Mouse (Mus musculus) retina, embryonic 14.5 days (tissue): ENCODE measurements around the gene Pdia3.
"Not testable (repeated sequence)": the region's sequence is repeated elsewhere in the genome, so short reads cannot be mapped to it uniquely, and the experiment has no call there.

ENCODE experiments used
- DNase-seq: peaks from one replicate; pipeline ENCODE4 v3.0.0-alpha.2; 2015; ENCODE audit warnings: low spot score

Pdia3 gene

DNA sequence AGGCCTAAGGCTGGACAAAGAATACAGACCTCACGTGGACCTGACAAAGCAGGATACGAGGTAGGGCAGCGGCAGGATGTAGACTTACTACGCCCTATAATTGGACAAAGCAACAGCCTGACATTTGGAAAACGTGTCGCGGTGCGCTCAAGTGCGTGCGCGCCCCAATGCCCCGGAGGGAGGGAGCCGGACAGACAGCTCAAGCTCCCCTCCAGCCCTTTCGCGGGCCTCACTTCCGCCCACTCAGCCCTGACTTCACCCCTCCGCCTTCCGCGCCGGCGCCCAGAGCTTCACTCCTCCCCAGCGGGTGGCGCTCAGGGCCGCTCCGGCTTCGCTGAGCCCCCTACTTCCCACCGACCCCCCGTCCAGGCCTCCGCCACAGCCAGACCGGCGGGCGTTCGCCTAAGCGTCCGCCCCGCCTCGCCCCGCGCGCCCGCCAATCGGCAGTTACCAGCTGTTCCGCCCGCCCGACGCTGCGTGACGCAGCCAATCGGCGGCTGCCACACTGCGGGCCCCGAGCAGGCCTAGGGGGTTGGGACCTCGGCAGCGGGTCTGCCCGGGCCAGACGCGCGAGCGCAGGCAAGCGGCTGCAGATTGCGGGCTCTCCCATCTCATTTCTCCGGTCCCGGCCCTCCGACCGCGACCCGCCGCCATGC, at the start of gene Pdia3, which contains the start of gene Catsper2:
Gene Pdia3, plus strand, starts transcription at position 389 of the 656 bp plus-strand sequence.
Gene Catsper2, minus strand, starts transcription at position 406 of the 656 bp plus-strand sequence.
- peak; percentile 97 for DNase-seq

DNA sequence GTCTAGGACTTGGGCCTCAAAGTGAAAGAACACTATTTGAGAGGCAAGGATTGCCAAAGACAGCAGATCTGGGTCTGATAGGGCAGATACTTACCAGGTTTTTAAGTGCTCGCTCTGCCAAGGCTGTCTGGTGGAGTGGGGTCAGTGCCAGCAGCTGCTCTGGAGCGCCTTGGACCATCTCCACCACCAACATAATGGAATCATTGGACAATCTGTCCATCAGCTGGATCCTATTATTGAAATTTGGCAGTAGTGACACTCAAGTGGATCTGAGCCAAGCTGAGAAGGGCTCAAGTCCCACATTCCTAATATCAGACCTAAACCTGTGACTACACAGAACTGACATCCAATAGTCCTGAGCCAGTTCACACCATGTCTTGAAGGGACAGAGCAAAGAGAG, 44.7 kb upstream of the Pdia3 start:
- no peak for DNase-seq

DNA sequence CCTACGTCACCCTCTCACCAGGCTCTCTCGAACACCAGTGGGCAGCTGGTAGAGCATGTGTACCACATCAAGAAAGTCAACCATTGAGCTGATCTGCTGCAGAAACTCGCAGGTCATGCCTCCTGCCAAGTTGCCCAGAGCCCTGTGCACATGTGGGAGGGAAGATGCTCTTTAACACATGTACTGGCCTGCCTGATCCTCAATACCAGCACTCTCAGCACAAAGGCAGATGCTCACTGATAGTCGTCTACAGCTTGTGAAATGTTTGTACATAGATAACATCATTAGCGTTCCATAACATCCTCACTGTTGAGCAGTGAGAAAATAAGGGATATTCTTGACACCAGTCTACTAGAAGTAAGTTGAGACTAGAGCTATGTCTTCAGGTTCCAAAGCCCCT, 42.7 kb upstream of the Pdia3 start:
- DNase-seq, result no peak

DNA sequence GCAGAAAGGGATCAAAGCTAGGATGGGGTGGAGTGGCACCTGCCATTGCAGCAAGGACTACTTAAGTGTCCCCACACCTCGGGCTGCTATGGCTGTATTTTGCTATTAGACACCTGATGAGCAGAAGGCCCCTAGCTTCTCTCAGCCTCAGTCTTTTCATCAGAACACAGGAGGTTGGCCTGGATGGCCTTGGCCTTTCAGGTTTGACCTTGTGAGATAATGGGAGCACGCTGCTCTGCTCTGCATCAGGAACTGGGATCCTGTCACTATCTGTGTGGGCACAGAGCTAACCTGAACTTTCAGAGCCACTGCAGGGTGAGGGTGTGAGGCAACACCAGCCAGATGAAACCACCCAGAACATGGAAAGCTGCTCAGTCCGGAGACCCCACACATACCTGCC, 41.3 kb upstream of the Pdia3 start:
- DNase-seq, result no peak

DNA sequence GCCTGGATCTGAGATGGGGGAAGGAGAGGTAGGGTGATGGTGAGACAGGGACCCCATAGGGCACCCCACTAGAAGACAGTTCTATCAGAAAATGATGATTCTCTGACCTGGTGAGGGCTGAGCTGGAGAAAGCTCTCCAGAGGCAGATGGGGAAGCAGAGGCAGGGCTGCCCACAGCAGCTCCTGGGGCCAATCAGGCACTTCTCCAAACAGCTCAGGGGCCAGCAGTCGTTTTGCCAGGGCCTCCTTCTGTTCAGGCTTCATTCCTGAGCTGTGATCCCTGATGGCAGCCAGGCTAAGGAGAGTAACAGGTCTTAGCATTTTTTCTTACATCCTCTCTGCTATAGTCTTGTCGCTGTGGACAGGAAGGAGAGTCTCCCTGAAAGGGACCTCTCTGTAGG, 38.8 kb upstream of the Pdia3 start:
- no peak for DNase-seq

DNA sequence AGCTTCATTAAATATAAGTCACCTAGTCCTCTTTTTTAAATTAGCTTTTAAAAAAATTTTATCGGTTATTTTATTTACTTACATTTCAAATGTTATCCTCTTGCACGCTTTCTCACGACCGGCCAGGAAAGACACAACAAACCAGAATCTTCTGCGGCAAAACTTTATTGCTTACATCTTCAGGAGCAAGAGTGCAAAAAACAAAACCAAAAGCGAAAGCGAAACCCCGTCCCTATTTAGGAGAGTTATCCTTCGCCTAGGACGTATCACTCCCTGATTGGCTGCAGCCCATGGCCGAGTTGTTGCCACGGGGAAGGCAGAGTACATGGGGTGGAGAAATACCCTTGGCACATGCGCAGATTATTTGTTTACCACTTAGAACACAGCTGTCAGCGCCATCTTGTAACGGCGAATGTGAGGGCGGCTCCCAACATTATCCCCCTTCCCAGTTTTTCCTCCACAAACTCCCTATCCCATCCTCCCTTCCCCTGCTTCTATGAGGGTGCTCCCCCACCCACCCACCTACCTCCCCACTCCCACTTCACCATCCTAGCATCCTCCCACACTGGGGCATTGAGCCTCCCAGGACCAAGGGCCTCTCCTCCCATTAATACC, 26.5 kb upstream of the Pdia3 start, which contains the start of gene Strc:
Gene Strc, minus strand, starts transcription at position 208 of the 615 bp plus-strand sequence.
- not testable (repeated sequence) for DNase-seq

DNA sequence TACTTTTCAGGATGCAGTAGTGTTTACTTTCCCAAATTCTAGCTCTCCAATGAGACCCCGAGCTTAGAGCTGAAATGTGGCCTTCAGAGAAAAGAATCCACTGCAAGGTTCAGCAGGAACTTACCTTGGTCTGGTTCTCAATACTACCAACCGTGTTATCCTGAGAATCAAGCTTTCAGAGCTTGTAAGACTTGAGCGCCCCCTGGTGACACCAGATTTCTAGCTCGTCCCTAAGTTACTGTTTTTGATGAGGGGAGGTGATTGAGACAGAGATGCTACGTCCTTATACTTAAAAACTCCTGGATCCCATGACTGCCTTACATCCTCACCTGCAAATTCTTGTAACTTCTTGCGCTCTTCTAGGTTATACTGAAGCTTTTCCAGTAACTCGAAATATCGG, 17.0 kb upstream of the Pdia3 start:
- peak; percentile 96 for DNase-seq

DNA sequence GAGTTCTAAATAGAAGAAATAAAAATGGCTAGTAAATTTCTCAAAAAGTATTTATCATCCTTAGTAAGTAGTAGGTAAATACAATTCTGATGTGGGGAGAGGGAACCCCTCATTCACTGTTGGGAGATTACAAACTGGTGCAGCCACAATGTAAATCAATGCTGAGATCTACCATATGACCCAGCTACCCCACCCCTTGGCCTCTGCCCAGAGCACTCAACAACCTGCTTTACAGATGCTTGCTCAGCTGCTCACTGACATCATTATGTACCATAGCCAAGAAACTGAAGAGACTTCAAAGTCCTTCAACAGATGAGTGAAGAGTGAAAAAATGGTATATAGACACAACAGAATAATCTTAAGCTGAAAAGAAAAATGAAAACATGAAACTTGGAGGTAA, 10.3 kb upstream of the Pdia3 start:
- DNase-seq, result no peak

DNA sequence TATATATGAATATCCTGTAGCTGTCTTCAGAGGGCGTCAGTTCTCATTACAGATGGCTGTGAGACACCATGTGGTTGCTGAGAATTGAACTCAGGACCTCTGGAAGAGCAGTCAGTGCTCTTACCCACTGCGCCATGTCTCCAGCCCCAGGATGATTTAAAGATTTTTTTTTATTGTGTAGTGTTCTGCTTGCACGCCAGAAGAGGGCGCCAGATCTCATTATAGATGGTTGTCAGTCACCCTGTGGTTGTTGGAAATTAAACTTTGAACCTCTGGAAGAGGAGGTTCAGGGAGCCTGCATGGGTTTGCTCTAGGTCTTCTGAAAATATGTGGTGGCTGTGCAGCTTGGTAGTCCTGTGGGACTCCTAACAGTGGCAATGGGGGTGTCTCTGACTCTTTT, 5.4 kb upstream of the Pdia3 start:
- peak; percentile 35 for DNase-seq

DNA sequence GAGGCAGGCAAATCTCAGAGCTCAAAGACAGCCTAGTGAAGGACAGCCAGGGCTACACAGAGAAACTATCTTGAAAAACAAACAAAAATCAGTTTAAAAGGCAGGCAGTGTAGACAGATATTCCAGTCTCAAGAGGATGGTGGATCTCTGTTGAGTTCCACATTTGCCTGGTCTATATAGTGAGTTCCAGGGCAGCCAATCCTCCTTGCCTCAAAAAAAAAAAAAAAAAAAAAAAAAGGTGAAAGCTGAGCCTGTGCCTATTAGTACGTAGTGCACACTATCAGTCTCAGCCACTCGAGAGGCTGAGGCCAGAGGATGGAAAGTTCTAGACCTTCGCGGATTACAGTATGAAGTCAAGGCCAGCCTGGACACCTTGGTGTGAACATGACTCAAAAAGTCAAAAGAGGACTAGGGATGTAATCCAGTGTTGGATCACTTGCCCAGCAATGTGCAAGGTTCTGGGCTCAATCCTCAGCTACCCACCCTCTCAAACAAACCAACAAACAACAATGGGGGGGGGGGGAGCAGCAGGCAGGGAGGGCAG, 660 bp upstream of the Pdia3 start:
- no peak for DNase-seq

DNA sequence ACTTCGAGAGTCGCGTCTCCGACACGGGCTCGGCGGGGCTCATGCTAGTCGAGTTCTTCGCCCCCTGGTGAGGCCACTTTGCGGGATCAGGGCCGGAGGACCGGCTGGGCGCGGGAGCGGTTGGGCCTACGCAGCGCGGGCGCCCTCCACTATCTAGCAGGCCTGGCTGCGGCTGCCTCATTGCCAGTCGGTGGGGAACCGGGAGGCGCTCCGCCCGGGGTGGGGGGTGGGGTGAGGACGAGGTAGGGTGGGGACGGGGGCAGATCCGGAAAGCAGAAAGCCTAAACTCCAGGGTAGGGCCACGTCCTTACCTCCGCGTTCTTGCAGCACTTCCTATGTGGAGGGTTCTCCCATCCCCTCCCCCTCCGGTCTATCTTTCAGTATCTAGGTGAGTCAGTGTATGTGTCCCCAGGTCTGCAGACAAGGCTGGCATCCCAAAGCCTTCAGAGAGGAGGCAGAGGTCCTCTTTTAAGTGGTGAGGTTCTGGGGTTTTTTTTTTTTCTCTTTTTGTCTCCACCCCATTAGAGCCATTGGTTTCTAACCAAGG, 637 bp downstream of the Pdia3 start:
- DNase-seq, result peak; percentile 45

DNA sequence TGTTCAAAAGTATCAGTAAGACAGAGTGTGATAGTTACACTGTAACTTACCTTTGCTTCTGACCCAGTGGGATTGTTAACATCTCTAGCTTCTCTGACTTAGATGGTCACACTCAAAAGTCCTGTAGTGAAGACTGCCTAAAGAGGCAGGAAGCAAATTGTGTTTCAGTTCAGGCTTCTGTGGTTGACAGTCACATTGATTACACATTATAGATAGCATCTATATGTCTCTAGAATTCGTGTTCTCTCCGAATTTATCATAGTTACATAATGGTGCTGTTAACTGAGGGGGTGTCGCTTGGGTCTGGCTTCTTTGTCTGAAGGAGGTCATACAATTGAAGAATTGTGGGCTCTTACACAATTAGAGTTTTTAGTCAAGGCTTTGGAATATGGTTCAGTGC, 1.5 kb downstream of the Pdia3 start:
- DNase-seq, result no peak

DNA sequence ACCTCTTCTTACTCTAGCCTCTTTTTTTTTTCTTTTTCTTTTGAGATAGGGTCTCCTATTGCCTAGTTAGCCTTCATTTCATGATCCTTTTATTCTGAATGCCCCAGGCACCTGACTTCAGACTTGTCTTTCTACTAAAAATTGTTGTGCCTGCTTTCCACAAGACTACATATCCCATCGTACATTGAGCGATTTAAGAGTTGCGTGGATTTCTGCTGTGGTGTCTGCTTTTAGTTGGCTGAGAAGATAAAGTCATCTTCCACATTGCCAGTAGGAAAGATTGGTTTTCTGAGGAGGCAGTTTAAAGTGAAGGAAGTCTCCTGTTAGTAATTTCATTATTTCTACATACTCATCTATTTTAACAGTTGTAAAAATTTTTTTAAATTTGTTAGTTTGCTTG, 2.0 kb downstream of the Pdia3 start:
- no peak for DNase-seq

DNA sequence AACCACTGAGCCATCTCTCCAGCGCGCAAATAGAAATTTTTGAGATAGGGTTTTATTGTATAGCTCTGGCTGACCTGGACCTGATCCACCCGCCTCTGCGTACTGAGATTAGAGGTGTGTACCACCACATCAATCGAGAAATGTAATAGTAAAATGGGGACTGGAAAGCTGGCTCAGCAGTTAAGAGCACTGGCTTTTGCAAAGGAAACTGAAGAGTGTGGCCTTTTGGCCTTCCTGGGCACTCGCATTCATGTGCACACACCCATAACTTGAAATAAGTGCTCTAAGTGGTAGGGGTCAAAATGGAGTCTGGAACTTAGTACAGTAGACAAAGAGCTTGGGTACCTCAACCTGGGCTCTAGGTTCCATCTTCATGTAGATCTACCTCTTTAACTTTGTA, 2.8 kb downstream of the Pdia3 start:
- DNase-seq, result no peak

DNA sequence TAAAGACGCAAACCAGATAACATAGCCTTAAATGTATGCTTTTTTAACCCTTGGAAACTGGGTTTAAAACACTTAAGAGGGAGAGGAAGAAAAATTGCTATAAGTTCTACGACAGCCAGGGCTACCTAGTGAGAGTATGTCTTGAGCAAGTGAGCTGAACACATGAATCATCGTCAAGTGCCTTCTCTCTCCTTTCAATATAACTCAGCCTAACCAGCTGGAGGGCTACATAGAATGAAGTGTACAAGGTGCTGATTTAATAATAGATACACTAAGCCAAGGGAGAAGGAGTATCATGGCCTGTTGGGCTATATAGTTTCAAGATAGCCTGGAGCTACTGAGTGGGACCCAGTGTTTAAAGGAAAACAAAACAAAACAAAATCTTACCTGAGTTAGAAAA, 4.9 kb downstream of the Pdia3 start:
- DNase-seq, result no peak

DNA sequence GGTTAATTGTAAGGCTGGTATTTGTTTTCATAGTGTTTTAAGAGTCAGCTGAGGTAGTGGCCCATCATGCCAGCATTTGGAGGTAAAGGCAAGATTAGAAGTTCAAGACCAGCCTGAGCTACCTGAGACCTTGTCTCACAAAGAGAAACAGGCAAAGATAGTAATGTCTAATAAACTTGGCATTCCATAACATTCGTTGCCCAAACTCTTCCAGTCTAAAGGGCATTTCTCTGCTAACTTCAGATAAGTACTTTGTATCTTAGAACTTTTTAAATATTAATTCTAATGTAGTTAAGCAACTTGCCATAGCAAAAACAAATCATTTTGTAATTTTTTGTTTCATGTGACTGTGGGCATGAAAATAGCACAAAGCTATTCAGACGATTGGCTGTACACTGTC, 9.6 kb downstream of the Pdia3 start:
- DNase-seq, result no peak

DNA sequence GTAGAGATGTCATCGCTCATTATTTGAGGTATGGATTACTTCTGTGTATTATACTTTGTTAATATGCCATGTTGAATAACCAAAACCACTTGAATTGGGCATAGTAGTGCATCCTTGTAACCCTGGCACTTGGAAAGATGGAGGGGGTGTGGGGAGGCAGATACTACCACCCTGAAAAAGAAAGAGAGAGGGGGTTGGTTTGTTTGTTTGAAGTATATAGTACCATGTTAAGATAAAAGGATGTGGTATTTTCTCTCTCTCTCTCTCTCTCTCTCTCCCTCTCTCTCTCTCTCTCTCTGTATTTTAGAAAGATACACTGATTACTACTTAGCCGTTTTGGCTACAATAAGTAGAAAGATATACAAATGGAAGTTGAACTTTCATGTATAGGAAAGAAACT, 12.3 kb downstream of the Pdia3 start:
- DNase-seq, result no peak

DNA sequence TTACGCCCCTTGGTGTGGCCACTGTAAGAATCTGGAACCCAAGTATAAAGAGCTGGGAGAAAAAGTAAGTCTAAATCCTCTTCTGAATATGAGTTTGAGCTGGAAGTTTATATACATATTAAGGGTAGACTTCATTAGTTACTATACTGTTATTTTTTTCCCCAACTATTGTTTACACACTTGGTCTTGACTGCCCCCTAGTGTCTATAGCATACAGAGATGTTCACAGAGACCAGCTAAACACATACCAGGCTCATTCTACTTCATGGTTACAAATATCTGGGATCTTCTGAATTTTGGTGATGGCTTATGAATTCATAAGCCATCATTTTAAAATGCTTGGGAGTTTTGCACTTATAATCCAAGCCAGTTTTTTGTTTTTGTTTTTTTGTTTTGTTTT, 21.3 kb downstream of the Pdia3 start:
- peak; percentile 74 for DNase-seq

DNA sequence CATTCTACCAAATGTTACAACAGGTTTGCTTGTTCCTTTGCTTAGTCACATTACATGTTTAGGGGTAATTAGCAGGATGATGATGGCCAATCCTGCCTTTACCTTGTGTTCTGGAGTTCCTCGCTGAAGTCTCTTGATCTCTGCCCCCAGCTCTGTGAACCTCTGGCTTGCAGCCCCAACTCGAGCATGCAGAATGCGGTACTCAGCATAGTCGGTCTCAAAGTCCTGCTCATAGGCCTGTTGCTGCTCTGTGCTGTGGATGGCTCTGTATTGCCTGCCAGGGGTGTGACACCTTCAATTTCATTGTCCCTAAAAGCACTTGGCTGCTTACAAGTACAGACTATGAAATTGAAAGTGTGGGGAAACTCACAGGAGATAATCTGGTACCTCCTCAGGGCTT, 26.2 kb downstream of the Pdia3 start:
- no peak for DNase-seq

DNA sequence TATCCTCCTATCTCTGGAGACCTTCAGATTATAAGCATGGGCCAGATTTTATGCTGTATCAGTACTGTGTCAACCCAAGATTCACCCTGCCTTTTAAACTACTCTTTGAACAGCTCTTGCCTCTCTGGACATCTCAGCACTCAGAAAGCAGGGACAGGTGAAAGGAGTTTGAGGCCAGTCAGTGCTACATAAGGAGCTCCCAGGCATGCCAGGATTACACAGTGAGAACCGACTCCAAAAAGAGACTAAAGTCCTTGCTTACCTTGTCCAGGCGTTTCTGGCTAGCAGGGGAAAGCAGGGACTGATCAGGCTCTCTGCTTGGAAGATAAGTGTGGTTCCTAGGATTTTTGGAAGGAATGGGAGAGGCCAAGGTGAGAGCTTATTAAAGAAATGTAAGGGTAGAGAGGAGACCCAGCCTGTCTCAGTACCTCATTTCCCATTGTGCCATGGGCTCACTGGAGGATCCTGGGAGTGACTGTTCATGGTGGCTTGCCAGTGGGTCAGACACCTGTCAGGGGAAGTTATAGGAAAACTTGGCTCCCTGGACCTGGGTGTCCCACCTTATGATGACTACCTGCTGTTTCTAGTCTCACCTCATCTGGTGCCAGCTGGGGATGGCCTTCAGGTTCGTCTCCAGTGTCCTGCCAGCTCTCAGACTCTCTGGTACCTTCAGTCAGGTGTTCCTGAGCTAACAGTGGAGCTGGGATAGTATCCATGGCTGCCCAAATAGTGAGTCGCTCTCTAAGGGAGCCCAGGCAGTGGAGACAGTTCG, 27.4 kb downstream of the Pdia3 start:
- DNase-seq, result no peak

DNA sequence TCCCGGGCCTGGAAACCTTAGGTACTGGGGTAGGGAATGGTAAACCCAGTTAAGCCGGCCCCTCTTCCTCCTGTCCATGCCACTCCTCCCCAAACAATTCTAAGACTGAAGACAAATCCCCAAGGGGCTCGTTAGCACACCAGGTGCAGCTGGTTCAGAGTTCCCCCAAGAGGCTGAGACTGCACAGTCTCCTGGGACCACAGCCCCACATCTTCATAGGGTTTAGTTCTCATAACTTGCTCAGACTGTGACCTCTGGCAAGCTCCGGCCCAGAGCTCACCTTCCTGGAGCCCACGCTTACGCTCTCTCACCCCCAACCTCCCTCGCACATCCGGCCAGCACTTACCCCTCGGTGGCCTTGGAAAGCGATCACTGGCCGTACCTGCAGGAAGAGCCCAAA, 28.2 kb downstream of the Pdia3 start:
- DNase-seq, result peak; percentile 15

DNA sequence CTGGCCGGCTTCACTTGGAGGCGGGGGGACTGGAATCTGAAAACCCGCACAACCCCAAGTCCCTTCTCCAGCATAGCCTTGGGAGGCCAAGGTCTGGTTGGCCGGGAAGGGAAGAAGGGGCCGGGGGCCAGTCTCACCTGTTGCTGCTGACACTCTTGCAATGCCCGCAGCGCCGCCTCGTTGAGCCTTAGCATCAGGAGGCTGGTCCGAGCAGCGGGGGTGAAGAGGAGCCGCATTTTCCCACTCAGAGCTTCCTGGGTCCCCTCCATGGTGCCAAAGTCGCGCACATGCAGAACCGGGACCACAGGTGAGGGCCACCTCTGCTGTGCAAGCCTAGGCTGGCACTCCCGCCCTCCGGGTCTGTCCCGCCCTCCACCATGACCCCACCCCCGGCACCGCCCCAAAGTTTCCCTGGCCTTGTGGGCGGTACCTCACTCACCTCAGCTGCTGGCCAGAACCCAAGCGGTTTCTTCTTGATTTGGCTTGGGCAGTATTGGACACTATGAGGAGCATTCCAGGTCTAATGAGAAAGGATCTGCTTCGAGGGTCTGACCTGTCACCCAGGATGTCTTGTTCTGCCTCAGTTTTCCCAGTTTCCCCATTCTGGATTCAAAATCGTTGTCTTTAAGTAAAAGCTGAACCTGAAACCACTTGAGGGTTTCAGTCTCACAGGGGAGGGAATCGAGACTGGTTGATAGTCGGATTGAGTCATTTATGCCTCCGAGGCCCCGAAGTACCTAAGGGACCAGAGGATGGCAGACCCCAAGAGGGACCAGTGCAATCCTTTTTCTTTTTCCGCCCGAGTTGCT, 28.9 kb downstream of the Pdia3 start:
- DNase-seq, result peak; percentile 50
